Comparison of ENCODE assay signal across 18 mouse cellular contexts in genomic region chr19:41805831-41806230, GRCm38 (mm10). TPM values are rescaled to one million over a fixed set of nuclear protein-coding genes. Genes with fewer than 3 reads are reported as not detected.
DNase-seq lines count a peak whose midpoint lies in the region; ATAC-seq and TF ChIP-seq lines count a peak whose summit lies in the region.
"Had no signal": no experiment of that assay in that cellular context is flagged by ENCODE, and none has a peak within 500 bp of the region (broad histone marks: within the 10 kb centered on the region; RNA-seq: fewer than 3 reads in every experiment).

No protein-coding gene starts in this region.

- no peak overlapping the region for H3K4me3 ChIP-seq in left cerebral cortex, adult 2 months
- no peak overlapping the region for H3K4me3 ChIP-seq in E14TG2a.4 (replicated peaks; ENCODE audit: low read length)
- H3K4me3 ChIP-seq: erythroblast, embryonic 14.5 days; heart, embryonic 15.5 days; hindbrain, embryonic 13.5 days; midbrain, embryonic 12.5 days; stomach, embryonic 15.5 days had no signal

- no peak overlapping the region for H3K27ac ChIP-seq in left cerebral cortex, adult 2 months
- H3K27ac ChIP-seq: heart, embryonic 15.5 days; hindbrain, embryonic 13.5 days; midbrain, embryonic 12.5 days; stomach, embryonic 15.5 days had no signal

- peaks cover 4% of the 10 kb centered on the region for H3K27me3 ChIP-seq in E14TG2a.4 (ENCODE audit: insufficient read depth, low read length)
- H3K27me3 ChIP-seq: heart, embryonic 15.5 days; hindbrain, embryonic 13.5 days; midbrain, embryonic 12.5 days; stomach, embryonic 15.5 days had no signal

- H3K4me1 ChIP-seq in E14TG2a.4 (replicated peaks; ENCODE audit: low read depth, low read length) = peaks cover 16% of the 10 kb centered on the region

- peaks cover 7% of the 10 kb centered on the region for H3K9me3 ChIP-seq in E14TG2a.4 (ENCODE audit: low read length)
- H3K9me3 ChIP-seq: heart, embryonic 15.5 days; hindbrain, embryonic 13.5 days; midbrain, embryonic 12.5 days; stomach, embryonic 15.5 days had no signal

- TF ChIP-seq POLR2A in brain, embryonic 14.5 days (IDR thresholded peaks at IDR 0.05; ENCODE audit: borderline replicate concordance, extremely low read depth, insufficient read depth, insufficient read length, poor library complexity, severe bottlenecking) = no peak

- ATAC-seq in CD4-positive, CD25-positive, alpha-beta regulatory T cell, adult 4 months = no peak

- peak; percentile 8; the same call in 1 of the 2 replicates for TF ChIP-seq CTCF in left cerebral cortex, adult 2 months (IDR thresholded peaks at IDR 0.05)
- TF ChIP-seq CTCF in E14TG2a.4 (conservative IDR thresholded peaks at IDR 0.05; ENCODE audit: low read length) = peak; percentile 24; the same call in 1 of the 2 replicates
- TF ChIP-seq CTCF in brain, embryonic 14.5 days (IDR thresholded peaks at IDR 0.05; ENCODE audit: borderline replicate concordance, extremely low read depth, insufficient read depth, insufficient read length) = peak; percentile 12; the same call in 1 of the 2 replicates

- peak; percentile 52 for DNase-seq in CD4-positive, CD25-positive, alpha-beta regulatory T cell, adult 2 months (ENCODE audit: low read depth, low spot score)
- DNase-seq in left cerebral cortex, adult 2 months (ENCODE audit: extremely low spot score in 1 of 2, low spot score in 2 of 2) = no peak
- no peak for DNase-seq in left cerebral cortex, postnatal 25 days (ENCODE audit: low spot score in 2 of 2)
- DNase-seq in brain, embryonic 14.5 days (ENCODE audit: low read depth) = no peak
- DNase-seq in Muller cell, postnatal 12 days (ENCODE audit: inconsistent ontology term) = no peak
- DNase-seq in spleen, postnatal 4 days (ENCODE audit: low spot score in 2 of 2) = no peak
- DNase-seq: adrenal gland, postnatal 14 days; cerebellum, adult 9-11 months; gastrocnemius, postnatal 36 days; right cerebral cortex, postnatal 25 days; thymus, postnatal 36 days had no signal

- intact Hi-C loops in left cerebral cortex, adult 2 months (cut with DNase I) = no loop called here
- intact Hi-C loops in left cerebral cortex, postnatal 25 days (cut with DNase I) = no loop called here

- H3K36me3 ChIP-seq in E14TG2a.4 (ENCODE audit: insufficient read depth, low read length) = no peaks in the 10 kb centered on the region
- H3K36me3 ChIP-seq: heart, embryonic 15.5 days; hindbrain, embryonic 13.5 days; midbrain, embryonic 12.5 days; stomach, embryonic 15.5 days had no signal

RNA-seq across cellular contexts. Expression of gene Arhgap19, which starts 4.0 kb away (rescaled TPM):
- polyA plus RNA-seq in CD4-positive, CD25-positive, alpha-beta regulatory T cell, adult 4 months (2017; shearing (Covaris generic)) = 1 to 10 TPM; 3.0 to 5.9 TPM
- 1 to 10 TPM; 3.0 to 3.3 TPM for total RNA-seq in left cerebral cortex, adult 2 months (2021)
- 1 to 10 TPM; 2.7 to 3.7 TPM for total RNA-seq in left cerebral cortex, postnatal 25 days (2021)
- 10.4 and 13.3 TPM in 2 replicates for polyA plus RNA-seq in brain, embryonic 14.5 days (2012; rRNA removed)

RNA-seq across cellular contexts. Expression of gene Frat1, which starts 23.9 kb away (rescaled TPM):
- polyA plus RNA-seq in CD4-positive, CD25-positive, alpha-beta regulatory T cell, adult 4 months (2017; shearing (Covaris generic)) = 10 to 100 TPM; 24.5 to 30.3 TPM
- total RNA-seq in left cerebral cortex, adult 2 months (2021) = 10 to 100 TPM; 14.5 to 17.7 TPM
- total RNA-seq in left cerebral cortex, postnatal 25 days (2021) = 10 to 100 TPM; 14.2 to 15.2 TPM
- polyA plus RNA-seq in brain, embryonic 14.5 days (2012; rRNA removed) = 12.0 and 14.8 TPM in 2 replicates

RNA-seq across cellular contexts. Expression of gene Frat2, which starts 42.1 kb away (rescaled TPM):
- polyA plus RNA-seq in CD4-positive, CD25-positive, alpha-beta regulatory T cell, adult 4 months (2017; shearing (Covaris generic)) = 1 to 10 TPM in 1 of 2 experiments, under 1 TPM in 1; 0.75 to 1.9 TPM
- 1 to 10 TPM; 7.7 to 8.4 TPM for total RNA-seq in left cerebral cortex, adult 2 months (2021)
- total RNA-seq in left cerebral cortex, postnatal 25 days (2021) = 1 to 10 TPM; 7.4 to 7.6 TPM
- 14.6 and 16.5 TPM in 2 replicates for polyA plus RNA-seq in brain, embryonic 14.5 days (2012; rRNA removed)
